Mouse (Mus musculus) E14TG2a.4 (cell line): ENCODE results near the gene Gclc.

Experiments
- CTCF ChIP-seq: conservative IDR thresholded peaks from 2 replicates; pipeline ENCODE4 v1.5.1; 2014; ENCODE audit warnings: low read length
- NANOG ChIP-seq: IDR thresholded peaks from 2 replicates; pipeline ENCODE4 v1.6.1; 2014; ENCODE audit warnings: borderline replicate concordance, low read length, mixed read lengths
- POU5F1 ChIP-seq: IDR thresholded peaks from 2 replicates; pipeline ENCODE4 v1.6.1; 2014; ENCODE audit warnings: low read length, borderline replicate concordance

- TF ChIP-seq CTCF (no peak), NANOG (no peak), POU5F1 (no peak)
Measured at GRCm38 (mm10) chr9:77820836-77821235, 66.5 kb downstream of the Gclc start.
